Mouse (Mus musculus) mesoderm, embryonic 11.5 days (tissue): ENCODE data around the gene Krtap3-1.
A peak's percentile ranks its signal among the peaks of the same experiment; 100 is the strongest.
"Not testable (repeated sequence)": the region's sequence is repeated elsewhere in the genome, so short reads cannot be mapped to it uniquely, and the experiment has no call there.

Experiments
- DNase-seq: peaks from one replicate; pipeline ENCODE4 v3.0.0-alpha.2; 2012; ENCODE audit warnings: low read depth, low spot score

Krtap3-1 gene

GRCm38 (mm10) chr11:99566530-99566929 lies at the start of gene Krtap3-1:
Gene Krtap3-1 (minus strand): TSS chr11:99566630.
- DNase-seq: no peak

- DNase-seq: no peak
Observed at GRCm38 (mm10) chr11:99614796-99615363, 48.5 kb upstream of the Krtap3-1 start, which contains the start of gene Krtap2-4. Gene Krtap2-4 (minus strand): TSS chr11:99614846.

- not testable (repeated sequence) for DNase-seq
Observed at GRCm38 (mm10) chr11:99610089-99610488, 43.7 kb upstream of the Krtap3-1 start, which contains the start of gene Gm11937. Gene Gm11937 (minus strand): TSS chr11:99610189.

GRCm38 (mm10) chr11:99609126-99609525 lies 42.7 kb upstream of the Krtap3-1 start:
- no peak for DNase-seq

GRCm38 (mm10) chr11:99603208-99603607 lies 36.8 kb upstream of the Krtap3-1 start, which contains the start of gene Gm11938:
Gene Gm11938 (minus strand): TSS chr11:99603308.
- DNase-seq: not testable (repeated sequence)

- not testable (repeated sequence) for DNase-seq
Observed at GRCm38 (mm10) chr11:99597742-99598141, 31.3 kb upstream of the Krtap3-1 start, which contains the start of gene Krtap9-3. Gene Krtap9-3 (minus strand): TSS chr11:99598105.

- no peak for DNase-seq
Observed at GRCm38 (mm10) chr11:99590981-99591380, 24.6 kb upstream of the Krtap3-1 start, which contains the start of gene Krtap1-3. Gene Krtap1-3 (minus strand): TSS chr11:99591339.

- DNase-seq: no peak
Observed at GRCm38 (mm10) chr11:99585096-99585495, 18.7 kb upstream of the Krtap3-1 start.

- no peak for DNase-seq
Observed at GRCm38 (mm10) chr11:99583245-99583704, 16.8 kb upstream of the Krtap3-1 start, which contains the start of gene Krtap1-4. Gene Krtap1-4 (minus strand): TSS chr11:99583654.

- no peak for DNase-seq
Observed at GRCm38 (mm10) chr11:99581564-99581963, 15.1 kb upstream of the Krtap3-1 start.

GRCm38 (mm10) chr11:99581051-99581450 lies 14.6 kb upstream of the Krtap3-1 start:
- DNase-seq: no peak

- DNase-seq: no peak
Observed at GRCm38 (mm10) chr11:99580636-99581035, 14.2 kb upstream of the Krtap3-1 start, which contains the start of gene Krtap1-5. Gene Krtap1-5 (minus strand): TSS chr11:99581016.

- peak; percentile 79 for DNase-seq
Observed at GRCm38 (mm10) chr11:99574106-99574505, 7.7 kb upstream of the Krtap3-1 start.

GRCm38 (mm10) chr11:99573164-99573563 lies 6.7 kb upstream of the Krtap3-1 start:
- no peak for DNase-seq

- no peak for DNase-seq
Observed at GRCm38 (mm10) chr11:99562580-99562979, 3.9 kb downstream of the Krtap3-1 start.

GRCm38 (mm10) chr11:99559366-99559765 lies 7.1 kb downstream of the Krtap3-1 start, which contains the start of gene Gm11939:
Gene Gm11939 (minus strand): TSS chr11:99559466.
- DNase-seq: no peak

- DNase-seq: no peak
Observed at GRCm38 (mm10) chr11:99557976-99558745, 8.3 kb downstream of the Krtap3-1 start.

GRCm38 (mm10) chr11:99556753-99557152 lies 9.7 kb downstream of the Krtap3-1 start, which contains the start of gene Krtap3-2:
Gene Krtap3-2 (minus strand): TSS chr11:99556853.
- no peak for DNase-seq

GRCm38 (mm10) chr11:99556195-99556594 lies 10.2 kb downstream of the Krtap3-1 start:
- no peak for DNase-seq

- no peak for DNase-seq
Observed at GRCm38 (mm10) chr11:99550765-99551164, 15.7 kb downstream of the Krtap3-1 start, which contains the start of gene Krtap3-3. Gene Krtap3-3 (minus strand): TSS chr11:99550865.

GRCm38 (mm10) chr11:99547892-99548291 lies 18.5 kb downstream of the Krtap3-1 start:
- no peak for DNase-seq

GRCm38 (mm10) chr11:99539721-99540120 lies 26.7 kb downstream of the Krtap3-1 start:
- DNase-seq: peak; percentile 13
